Mouse (Mus musculus) mouse trophoblast stem cell (cell line): ENCODE measurements around the gene Axdnd1.

Experiments
- in situ Hi-C, 2 experiments: fragments of 300-500 bp; cut with MseI, MboI; formaldehyde crosslinking; loops; 2 replicates in 1 of 2; 3 replicates in 1 of 2; pipeline ENCODE4 v1.15.1; 2025

The Axdnd1 gene

DNA sequence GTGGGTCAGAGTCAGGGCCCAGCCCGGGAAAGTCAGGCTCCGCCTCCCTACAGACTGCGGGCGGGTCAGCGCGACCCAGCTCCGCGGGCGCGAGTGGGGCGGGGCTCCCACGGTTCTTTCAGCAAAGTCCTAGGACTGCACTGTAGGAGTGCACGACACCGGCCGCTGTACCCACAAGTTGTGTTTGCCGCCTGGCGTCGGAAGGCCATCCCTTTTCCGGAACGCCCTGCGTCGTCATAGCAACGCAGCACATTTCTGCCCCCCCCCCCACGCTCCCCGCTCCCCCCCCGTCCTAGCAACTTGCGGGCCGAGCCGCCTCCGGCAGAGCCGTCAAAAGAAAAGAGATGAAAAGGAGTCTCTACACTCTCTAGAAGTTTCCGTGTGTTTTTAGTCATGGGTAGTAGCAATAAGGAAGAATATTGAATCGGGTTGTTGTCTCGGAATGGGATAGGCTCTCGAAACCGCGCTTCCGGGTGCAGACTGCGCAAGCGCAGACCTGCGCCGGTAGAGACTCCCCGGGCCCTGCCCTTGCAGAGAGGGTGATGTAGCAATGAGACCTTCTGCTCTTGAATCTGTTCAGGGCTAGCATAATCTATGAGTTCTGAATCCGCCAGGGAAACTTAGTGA lies at the start of gene Axdnd1:
Axdnd1 (minus strand) TSS at position 489 of the 627 bp plus-strand sequence.
- in situ Hi-C loops: no loop called here

DNA sequence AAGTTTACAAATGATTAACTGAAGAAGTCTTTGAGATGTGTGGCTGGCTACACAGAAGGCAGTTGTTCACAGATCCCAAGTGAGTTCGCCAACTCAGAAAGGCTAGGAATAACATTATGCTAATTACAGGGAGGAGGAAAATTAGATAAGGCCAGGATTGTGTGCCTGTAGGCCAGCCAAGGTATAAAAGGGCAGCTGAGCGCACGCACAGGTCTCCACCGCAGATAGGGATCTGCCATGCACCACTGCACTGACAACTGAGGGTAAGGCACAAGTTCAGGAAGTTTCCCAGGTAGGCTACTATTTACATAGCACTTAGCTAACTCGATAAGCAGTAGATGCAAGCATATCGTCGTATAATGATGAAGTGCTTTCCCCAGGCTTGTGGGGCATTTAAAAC lies 49.6 kb upstream of the Axdnd1 start:
- in situ Hi-C loops: no loop called here

DNA sequence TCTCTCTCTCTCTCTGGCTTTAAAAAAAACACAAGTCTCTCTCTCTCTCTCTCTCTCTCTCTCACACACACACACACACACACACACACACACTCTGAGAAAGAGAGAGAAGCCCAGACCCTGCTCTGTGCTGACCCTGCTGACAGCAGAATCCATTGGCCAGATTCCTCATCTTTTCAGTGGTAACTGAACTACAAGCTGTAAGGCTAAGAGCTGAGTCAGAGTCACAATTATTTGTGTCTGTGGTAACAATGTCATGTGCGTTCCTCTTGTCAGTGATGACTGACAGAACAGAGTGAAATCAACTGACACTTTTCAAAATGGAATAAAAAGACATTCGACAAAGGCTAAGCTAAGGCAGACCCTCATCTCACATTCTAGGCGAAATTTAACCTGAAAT lies 47.6 kb upstream of the Axdnd1 start:
- in situ Hi-C loops: no loop called here

DNA sequence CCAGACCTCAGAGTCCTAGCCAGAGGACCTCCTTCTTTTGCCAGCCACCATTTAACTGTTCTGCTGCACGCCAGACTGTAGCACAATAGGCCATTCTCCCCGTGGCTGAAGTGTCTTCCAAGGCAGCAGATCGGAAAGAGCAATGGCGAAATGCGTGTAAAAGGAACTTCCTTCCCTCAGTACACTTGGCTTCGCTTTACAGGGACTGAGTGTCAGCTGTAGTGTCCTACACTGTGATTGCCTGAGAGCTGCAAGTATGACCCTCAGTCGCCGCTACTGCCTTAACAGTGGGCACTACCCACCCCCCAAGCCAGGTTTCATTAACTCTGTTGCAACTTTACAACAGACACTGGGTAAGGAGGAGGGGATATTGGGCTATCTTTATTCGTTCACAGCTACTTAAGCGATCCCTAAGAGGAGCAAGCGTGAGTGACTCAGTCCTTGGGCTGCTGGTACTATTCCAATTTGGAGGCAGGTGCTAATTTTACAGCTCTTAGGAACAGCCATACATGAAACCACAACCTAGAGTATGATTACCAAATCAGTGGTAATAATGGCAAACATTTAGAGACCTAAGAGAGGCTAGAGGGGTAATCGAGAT lies 46.8 kb upstream of the Axdnd1 start:
- in situ Hi-C loops: no loop called here

DNA sequence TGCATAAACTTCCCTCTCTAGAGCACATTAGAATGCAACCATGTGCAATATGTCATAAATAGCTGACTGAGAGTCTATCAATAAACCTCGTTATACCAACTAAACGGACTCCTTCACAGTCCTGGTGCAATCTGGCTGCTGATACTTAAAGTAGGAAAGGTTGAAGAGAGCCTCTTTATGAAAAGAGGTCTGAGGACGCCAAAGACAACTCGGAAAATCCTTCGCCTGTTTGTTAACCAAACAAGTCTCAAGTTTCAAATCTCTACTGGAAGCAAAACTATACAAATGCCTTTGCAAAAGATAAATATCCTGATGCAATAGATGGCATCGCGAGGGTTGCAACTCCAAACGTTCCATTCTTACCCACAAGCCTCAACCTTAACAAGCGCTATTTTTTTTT lies 44.0 kb upstream of the Axdnd1 start:
- in situ Hi-C loops: no loop called here

DNA sequence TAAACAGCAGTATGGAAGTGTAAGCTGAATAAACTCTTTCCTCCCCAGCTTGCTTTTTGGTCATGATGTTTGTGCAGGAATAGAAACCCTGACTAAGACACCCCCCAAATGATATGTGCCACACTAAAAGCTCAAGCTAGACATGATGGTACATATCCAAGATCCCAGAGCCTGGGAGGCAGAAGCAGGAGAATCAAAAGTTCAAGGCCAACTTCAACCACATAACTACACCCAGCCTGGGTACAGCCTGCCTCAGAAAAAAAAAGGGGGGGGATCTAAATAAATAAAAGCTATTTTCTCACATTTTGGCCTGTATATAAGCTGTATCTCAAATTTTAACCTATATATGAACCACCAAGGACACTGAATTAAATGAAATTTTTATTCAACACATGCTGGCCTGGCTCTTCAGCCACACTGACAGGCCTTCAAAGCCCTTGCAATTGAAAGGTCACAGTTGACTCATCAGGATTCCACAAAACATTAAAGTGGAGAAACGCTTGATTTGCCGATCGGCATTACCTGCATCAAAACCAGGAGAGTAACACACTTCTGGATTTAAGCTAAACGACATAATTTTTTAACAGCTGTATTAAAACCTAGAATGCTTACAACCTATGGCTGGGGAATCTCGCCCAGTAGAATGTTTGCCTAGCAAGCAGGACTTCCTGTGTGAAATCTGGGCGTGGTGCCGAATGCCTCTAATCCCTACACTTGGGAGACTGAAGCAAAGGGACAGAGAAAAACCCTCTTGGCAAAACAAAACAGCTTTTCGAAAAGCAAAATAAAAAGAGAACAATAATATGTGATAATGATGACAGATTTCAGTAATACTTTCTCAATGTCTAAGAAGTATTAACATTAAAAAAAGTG lies 43.3 kb upstream of the Axdnd1 start:
- in situ Hi-C loops: no loop called here

DNA sequence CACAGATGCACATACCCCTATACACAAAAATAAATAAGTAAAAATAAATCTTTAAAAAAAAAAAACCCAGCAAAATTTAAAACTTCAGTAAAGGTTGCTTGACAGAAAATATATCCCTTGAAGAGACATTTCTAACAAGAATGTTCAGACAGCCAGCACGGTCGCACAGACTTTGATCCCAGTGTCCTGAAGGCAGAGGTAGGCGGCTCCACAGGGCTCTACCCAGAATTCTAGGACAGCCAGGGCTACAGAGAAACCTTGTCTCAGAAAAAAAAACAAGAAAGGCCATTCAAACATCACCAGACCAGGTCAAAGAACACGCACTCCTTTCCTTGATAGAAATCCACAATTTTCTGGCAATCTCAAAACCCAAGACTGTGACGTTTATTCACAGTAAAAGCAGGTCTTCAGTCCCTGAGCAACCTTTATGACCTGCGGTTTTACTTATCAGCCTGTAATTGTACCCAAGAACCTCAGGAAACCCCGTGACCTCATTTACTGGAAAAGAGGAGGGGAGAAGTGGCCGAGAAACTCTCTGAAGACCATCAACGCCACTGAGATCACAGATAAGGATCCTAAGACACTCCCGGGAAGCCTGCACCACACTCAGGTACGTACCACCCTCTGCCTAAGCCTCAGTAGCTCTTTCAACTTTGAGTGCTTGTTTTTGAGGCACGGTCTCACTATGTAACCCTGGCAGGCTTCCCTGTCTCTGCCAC lies 41.5 kb upstream of the Axdnd1 start:
- in situ Hi-C loops: no loop called here

DNA sequence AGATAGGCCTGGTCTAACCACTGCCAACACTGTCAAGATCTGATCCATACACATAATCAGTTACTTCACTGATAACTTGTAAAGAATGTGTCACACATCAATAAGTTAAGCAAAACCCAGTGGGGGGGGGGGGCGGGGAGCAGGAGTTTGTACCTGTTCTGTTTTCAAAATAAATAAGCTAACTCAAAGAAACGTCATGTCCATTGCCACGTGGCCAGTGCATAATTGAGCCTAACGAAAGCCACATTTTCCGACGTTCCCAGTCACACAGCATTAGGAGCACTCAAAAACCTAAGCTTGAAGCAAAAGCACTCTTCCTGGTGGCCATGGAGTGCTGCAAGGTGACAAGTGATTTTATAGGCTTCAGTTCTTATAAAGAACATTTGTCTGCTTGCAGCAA lies 40.1 kb upstream of the Axdnd1 start:
- in situ Hi-C loops: no loop called here

DNA sequence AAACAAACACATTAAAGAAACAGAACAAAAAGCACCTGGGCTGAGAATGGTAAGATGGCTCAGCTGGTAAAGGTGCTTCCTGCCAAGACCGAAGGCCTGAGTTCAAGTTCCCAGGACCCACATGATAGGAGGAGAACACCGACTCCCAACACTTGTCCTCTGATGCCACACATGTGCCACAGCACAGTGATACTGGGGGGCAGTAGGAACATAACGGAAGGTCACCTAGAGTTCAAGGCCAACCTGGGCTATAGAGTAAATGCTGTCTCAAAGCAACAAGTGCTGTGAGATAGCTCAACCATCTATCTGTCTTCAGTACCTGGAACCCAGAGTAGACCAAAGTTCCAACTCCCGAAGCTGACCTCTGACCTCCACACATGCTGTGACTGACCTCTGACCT lies 39.3 kb upstream of the Axdnd1 start:
- in situ Hi-C loops: no loop called here

DNA sequence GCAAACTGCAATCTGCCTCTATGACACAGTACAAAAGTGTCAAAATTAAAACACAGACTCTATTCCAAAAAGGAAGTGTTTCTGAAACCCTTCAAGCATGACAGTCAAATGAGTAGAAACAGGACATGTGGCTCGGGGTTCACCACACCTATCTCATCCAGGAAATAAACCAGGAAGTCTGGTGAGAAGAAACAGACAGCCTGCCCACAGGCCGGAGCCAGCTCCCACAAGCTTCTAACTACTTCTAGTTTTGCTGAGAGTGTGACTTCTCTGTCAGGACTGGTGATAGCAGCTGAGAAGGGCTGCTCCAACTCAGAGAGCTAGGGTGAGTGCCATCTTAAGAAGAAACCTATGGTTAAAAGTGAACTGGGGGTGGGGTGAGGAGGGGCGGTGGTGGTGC lies 38.7 kb upstream of the Axdnd1 start:
- in situ Hi-C loops: no loop called here

DNA sequence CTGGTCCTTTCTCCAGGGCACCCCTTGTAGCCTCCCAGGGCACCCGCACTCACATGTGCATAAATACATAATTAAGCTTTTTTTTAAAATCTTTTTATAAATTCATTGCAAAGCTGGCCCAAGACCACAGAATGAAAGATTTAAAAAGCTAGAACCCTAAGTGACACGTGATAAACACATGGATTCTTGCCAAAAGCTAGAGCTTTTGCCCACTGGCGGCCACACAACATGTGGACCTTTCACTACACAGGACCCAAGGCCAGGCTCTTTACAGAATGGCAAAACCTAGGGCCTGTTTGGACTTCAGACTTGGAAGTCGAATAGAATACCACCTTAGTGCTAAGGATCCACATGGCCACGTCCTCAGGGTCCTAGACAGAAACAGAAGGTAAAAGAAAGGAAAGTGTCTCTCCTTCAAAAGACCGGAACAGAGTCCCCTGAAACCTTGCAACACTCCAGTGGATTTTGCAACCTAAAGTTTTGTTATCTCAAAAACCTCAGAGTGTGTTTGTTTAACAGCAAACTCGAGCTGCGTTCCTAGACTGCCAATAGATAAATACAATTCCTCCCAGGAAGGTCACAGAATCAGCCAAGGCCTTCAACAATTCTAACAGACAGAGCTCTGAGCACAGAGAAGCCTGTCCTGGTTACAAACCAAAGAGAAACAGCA lies 37.6 kb upstream of the Axdnd1 start:
- in situ Hi-C loops: no loop called here

DNA sequence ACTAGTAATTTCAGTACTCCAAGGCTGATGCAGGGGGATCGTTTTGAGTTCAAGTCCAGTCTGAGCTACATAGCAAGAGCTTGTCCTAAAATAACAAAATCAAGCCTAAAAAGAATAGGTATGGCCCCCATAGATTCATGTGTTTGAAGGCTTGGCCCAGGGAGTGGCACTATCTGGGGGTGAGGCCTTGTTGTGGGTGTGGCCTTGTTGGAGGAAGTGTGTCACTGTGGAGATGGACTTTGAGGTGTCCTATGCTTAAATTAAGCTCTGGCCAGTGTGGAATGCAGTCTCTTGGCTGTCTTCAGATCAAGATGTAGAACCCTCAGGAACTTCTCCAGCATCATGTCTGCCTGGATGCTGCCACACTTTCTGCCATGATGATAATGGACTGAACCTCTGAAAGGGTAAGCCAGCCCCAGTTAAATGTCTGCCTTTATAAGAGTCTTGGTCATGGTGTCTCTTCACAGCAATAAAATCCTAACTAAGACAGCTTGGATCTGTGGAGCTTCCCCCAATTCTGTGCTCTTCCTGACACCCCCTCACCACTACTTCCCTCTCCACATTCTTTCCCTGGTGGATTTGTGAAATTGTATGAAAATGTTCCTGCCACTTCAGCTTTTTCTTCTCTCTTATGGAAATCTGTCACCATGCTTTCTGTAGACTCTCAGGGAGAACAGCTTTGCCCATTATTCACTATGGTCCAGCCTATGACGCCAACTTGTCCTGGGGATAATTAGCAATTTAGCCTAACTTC lies 34.2 kb upstream of the Axdnd1 start:
- in situ Hi-C loops: no loop called here

DNA sequence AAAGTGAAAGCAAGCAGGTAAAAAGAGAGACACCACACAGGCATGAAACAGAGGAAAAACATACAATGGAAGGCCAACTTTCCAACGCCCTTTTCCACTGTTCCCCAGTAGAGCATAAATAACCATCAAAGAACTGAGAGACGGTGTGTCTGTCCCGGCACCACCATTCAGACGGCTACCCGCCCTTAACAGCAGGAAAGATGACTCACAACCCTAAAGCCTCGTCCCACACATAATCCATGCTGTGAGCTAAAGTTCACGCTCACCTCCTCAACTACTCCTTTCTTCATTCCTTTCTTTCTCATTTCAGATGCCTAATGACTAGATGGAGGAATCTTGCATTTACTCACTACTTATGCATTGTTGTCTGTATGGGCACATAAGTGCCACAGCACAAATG lies 33.4 kb upstream of the Axdnd1 start:
- in situ Hi-C loops: no loop called here

DNA sequence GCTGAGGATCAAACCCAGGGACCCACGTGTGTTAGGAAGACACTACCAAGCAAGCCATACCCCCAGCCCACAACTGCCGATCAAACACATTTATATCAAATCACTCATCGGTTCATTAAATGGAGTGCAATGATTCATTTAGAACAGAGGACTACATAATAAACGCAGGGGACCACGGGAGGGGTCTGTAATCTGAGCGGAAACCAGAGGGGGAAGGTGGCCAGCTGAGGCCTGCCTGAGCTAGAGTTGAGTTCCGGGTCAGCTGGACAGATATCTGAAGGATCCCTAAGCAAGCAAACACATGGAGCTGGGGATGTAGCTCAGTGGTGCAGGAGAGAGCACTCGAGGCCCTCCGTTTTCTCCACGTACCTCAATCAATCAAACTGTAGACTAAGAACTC lies 32.9 kb upstream of the Axdnd1 start:
- in situ Hi-C loops: no loop called here

DNA sequence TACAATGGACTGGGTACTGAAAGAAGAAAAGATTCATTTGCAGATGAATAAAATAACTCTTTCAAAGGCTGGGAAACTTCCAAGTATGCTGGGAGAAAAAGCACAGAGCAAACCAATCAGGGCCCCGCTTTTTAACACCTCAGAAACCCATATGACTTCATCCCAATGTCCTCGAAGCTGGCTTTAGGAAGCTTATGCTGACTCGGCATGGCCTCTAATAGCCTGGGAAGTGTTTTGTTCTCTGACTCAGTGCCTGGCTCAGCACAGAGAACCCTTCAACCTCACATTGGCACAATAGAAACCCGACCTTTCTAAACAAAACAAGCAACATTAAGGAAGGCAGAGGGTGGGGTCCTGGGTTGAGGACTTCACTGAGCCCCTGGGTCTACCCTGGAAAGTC lies 29.5 kb upstream of the Axdnd1 start:
- in situ Hi-C loops: no loop called here

DNA sequence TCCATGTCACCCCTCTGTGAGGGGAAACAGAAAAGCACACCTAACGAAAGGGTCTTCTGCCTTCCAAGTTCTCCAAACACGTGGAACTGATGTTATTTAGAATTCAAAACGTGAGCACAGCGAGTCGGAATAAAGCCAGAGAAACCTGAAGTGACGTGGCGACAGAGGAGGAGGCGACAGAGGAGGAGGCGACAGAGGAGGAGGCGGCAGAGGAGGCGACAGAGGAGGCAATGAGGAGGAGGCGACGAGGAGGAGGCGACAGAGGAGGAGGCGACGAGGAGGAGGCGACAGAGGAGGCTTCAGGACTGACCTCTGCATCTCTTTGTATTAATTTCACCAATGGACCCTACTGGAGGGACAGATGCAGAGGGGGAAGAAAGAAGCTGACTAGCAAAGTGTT lies 28.7 kb upstream of the Axdnd1 start:
- in situ Hi-C loops: no loop called here

DNA sequence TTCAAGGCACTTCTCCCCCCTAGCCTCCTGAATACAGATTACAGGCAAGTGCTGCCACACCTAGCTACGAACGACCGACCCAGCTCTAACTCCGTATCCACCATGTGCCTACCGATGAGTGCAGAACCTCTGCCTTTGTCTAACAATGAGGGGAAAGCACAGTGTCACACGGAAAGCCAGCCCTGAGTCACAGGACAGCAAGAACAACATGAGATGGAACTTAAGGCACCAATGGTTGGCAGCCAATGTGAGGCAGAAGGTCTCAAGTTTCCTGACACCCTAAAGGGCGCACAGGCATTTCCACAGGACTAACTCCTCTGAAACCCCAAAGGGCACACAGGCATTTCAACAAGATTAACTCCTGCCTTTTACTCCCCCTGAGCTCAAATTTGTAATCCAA lies 28.1 kb upstream of the Axdnd1 start:
- in situ Hi-C loops: no loop called here

DNA sequence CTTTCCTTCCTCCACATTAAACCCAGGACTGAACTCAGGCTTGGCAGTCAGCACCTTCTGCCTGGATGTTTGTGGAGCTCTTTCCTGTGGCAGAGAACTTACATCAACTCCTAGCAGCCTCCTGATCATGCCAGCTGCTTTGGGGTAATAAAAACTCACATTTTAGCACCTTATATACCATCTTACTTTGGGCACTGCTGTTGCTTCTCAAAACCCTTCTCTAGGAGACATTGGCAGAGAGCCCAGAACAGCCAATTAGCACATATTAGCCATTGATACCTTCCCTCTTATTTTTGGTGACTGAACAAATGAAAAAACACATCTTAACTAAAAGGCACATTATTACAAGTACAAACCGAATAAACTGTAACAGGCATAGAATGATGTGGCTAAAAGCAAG lies 24.1 kb upstream of the Axdnd1 start:
- in situ Hi-C loops: no loop called here

DNA sequence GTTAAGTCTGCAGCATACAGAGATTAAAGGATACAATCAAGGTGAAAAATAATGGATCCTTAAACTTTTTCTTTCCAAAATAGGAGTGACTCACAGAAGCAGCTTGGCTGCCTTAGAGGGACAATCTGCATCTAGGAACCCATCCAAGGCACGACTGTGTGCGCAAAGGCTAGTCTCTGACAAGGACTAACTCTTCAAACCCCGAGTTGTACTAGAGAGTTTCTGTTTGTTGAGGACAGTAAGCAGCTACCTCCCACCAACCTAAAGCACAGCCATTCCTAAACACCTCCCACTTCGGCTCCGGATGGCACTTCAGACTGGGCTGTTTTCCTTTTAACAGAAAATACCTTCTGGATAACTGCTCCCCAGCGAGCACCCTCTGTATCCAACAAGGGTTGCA lies 21.8 kb upstream of the Axdnd1 start:
- in situ Hi-C loops: no loop called here

DNA sequence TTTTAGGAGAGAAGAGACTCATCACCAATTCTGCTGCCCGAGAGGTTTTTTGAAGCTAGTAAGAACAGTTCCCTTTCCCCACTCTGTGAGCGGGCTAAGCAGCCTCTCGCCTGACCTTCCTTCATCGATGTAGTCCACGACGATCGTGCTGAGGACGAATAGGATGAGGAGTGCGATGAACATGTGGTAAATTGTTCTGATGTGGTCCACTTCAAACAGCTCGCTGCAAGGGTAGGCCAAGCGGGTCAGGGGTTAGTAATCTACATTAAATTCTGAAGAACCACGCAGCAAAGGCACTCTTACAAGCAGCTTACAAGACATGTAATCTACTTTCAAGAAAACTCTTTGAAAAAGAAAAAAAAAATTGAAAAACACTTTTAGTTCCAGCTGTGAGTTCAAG lies 21.3 kb upstream of the Axdnd1 start:
- in situ Hi-C loops: no loop called here

DNA sequence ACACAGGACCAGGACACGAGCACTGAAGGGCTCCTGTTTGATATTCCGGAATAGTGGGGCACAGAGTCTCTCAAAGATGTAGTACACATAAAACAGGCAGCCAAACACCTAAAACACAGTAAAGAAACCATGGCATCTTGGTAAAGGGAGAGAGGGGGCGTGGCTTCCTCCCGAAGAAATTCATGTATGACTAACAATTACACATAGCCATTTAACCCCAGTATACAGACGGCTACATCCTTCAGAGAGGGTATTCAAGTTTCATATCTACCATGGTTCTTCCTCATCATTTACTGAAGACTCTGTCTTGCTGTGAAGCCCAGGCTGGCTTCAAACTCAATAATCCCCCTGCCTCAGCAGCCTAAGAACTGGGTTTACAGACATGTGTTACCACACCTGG lies 16.8 kb upstream of the Axdnd1 start:
- in situ Hi-C loops: no loop called here
